Mouse (Mus musculus) frontal cortex, adult (tissue): ENCODE data around the gene Gm29797.
A peak's percentile ranks its signal among the peaks of the same experiment; 100 is the strongest.

Experiments used
- ATAC-seq: cut with Nextera tagmentation; 2 replicates; pipeline ENCODE4 v1.9.2; 2017; ENCODE audit warnings: mild to moderate bottlenecking, moderate library complexity, mixed read lengths; ENCODE audit not compliant: low TSS enrichment

Gene Gm29797

DNA sequence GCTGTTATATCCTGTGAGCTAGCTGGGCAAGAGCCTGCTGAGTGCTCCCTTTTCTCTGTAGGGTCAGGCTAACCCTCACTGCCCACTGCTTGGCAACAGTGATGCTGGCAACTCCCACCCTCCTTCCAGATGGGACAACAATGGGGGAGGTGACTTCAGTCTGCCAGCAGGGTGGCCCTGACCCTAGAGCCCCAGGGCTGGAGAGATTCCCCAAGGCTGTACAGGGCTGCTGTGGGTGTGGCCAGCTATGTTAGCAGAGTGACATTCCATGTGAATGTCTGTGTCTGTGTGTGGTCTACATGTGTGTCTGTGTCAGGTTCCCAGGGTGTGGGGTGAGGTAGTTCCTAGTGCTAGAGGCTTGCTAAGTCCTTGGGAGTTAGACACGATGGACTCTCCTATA is 16.7 kb downstream of the Gm29797 start:
- ATAC-seq = no peak

DNA sequence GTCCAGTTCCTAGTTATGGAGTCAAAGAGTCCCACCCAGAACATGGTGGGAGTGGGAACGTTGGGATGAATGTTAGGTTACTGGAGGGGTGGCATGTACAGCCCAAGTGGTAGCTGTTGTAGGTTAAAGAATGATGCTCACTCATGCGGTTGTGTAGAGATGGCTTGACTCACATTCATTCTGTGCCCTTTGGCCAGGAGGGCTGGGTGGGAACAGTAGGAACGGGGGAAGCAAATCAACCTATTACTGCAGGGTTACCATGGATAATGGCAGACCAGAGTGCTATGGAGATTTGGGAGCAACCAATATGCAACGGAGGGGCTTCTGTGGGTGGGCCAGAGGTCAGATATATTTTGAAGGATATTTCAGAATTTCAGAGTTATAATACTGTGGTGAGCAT is 18.1 kb downstream of the Gm29797 start:
- no peak for ATAC-seq

DNA sequence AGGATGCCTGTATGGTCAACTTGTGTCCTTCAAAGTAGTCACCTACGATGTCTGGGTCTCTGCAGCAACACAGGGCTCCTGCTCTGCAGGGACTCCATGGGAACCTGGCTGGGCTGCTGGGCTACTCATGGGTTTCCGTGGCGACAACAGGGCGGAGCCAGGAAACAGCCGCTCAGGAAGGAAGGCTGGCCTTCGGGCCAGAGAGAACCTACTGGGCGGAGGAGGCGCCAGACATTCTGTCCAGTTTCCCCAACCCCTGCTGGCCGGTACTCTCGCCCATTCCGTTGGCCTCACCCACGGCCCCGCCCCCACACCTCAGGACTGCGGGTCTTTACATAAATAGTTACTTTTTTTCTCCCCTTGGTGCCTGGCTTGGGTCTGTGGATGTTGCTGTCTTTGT is 18.6 kb downstream of the Gm29797 start:
- ATAC-seq = no peak

DNA sequence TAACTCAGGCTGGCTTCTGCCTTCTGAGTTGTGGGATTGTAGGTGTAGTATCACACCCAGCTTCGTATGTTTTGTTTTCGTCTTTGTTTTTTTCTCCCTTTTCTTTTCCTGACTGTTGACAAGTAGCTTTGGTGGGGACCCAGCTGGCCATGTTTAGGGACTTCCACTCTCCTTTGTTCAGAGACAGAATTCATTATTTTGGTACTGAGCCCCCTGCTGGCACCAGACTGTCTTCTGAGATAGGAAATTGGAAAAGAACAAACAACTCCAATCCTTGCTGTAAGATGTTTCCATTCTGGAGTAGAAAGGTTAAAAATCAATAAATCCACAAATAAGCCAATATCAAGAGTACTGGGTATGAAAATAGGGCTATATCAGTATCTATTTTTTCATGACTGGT is 19.6 kb downstream of the Gm29797 start:
- ATAC-seq = no peak

DNA sequence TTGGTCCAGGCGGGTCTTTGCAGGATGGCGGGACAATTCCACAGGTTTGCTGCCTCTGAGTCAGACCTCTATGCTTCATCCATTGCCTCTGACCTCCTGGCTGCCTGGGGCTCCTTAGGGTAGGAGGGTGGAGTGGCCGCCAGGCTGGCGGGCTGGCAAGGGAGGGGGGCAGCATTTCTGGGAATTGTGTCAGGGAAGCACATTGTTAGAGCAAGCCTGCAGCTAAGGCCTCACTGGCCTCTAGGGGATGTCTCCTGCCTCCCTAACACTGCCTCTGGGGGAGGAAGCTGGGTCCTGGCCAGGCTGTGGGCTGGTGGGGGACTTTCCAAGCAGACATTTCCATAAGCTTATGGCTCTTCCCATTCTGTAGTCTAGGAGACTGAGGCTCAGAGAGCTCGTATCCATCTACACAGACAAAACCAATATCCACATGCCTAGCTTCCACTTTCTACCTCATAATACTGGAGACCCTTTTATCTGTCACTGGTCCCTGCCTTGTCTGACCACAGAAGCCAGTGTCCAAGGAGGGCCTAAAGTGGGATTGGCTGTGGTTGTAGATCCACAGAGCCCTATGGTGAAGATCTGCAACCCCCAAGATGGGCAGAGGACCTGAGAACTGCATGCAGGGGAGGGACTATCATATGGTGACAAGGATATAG is 20.4 kb downstream of the Gm29797 start:
- ATAC-seq = peak; percentile 14; the same call in 1 of the 2 replicates

DNA sequence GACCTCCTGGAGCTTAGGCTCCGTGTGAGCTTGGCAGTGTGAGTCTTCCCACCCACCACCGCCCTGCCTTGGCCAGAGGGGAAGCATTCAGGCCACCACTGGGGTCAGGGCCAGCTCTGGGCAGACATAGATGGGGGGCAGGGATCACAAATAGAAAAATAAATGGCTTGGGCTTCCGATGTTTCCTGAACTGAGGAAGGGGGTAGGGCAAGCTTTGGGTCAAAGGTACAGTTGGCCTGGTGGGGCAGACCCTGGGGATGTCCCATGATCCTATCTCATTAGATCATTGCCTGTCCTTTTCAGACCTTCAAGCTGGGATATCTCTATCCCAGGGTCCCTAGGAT is 20.9 kb downstream of the Gm29797 start:
- ATAC-seq = no peak

DNA sequence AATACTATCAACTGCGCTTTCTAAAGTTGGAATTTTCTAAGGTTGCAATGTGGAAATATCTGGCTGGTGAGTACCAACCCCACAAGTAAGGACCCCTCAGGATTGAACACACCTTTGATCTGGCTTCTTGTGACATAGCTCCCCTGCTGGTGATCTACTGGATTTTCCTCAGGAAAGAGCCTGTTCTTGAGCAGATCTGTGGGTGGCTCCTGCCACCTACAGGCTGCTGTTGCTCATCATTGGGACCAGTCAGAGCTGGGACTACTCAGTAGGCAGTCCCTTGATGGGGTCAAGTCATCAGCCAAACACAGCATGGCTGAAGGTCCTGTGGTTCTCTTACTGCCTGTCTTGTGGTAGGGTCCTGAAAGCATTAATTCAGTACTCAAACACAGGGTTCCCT is 21.9 kb downstream of the Gm29797 start:
- ATAC-seq = peak; percentile 72

DNA sequence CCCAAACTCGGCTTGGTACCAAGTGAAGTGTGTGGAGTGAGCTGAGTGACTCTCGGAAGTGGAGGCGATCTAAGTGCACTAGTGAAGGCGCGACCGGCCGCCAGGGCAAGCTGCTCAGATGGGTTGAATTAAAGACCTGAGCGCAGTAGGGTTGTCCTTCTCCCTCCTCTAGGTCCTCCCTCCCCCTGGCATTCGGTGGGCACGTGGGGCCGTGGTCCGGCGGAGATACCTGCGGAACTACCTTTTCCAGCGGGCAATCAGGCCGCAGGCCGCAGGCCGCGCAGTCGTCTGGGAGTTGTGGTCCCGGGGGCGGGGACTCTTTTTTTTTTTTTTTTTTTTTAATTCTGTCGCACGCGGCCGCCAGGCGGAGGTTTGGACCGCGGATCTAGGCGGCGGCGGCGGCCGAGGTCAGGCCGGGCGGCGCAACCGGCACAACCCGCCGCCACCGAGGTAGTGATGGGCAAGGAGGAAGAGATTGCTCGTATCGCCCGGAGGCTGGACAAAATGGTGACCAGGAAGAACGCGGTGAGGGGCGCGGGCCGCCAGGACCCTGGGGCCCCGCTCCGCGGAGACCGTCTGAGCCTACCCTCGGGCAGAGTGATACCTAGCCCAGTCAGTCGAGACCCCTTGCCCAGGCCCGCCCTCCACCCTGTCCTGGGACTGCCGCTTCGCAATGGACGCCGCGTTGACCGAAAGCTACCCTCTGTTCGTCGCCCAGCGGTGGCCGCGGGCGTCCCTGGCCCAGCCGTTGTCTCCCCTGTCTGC is 23.3 kb downstream of the Gm29797 start, which contains the start of gene Tcea2:
TSS of gene Tcea2 (plus strand) at position 360 of the 765 bp plus-strand sequence.
- peak; percentile 35 for ATAC-seq

DNA sequence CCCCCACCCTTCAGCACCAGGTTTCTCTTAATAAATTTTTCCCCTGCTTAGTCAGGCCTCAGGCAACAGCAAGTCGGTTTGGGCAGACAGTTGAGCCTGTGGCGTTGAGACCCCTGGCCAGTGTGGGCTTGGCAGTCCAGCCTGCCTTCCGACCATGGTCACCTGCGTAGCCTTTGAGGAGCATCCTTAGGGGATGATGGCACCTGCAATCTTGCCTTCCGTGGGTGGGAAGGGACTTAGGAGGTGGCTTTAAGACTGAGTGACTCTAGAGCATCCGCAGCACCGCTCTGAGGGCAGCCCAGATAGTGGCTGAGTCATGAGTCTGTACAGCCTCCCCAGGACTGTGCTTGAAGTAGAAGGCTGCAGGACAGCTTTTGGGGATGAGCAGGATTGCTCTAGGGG is 23.9 kb downstream of the Gm29797 start:
- peak; percentile 42 for ATAC-seq

DNA sequence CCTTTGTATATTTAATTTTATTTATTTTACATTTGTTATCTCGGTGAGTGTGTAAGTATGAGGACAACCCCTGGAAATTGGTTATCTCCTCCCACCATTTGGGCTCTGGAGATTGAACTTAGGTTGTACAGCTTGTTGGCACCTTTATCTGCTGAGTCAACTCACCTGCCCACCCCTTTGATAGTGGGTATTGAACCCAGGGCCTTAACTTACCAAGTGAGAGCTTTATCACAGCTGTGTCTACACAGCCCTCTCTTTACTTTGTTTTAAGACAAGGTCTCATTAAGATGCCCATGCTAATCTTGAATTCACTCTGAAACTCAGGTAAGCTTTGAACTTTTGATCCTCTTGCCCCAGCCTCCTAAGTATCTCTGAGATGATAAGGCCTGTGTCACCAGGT is 25.1 kb downstream of the Gm29797 start:
- no peak for ATAC-seq

DNA sequence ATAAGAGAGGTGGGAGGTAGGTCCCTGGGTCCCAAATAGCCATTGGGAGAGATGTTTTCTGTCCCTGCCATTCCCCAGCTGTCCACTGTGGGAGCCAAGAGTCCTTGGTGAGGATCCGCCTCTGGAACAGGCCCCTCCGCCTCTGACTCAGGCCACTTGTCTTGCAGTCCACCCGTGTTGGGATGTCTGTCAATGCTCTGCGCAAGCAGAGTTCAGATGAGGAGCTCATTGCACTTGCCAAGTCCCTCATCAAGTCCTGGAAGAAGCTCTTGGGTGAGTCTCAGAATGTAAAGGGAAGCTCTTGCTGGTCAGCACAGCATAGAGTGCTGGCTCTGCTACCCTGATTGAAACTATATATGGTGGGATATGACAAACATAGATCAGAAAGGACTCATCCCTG is 26.5 kb downstream of the Gm29797 start:
- no peak for ATAC-seq

DNA sequence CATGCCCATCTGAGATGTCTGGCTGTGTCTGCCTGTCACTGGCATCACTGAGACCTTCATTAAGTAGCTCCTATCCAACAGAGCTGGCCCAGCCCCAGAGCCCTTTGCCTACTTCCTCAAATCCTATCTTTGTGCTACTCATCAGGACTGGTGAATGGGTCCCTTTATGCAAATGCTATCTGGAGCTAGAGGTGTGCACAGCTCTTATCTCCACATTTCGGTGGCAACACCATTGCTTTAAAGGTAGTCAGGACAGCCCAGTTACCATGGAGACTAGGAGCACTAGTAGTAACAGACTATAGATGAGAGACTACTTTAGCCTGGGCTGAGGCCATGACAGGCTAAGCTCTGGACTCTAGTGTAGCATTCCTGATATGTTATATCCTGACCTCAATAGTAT is 27.9 kb downstream of the Gm29797 start:
- ATAC-seq = no peak

DNA sequence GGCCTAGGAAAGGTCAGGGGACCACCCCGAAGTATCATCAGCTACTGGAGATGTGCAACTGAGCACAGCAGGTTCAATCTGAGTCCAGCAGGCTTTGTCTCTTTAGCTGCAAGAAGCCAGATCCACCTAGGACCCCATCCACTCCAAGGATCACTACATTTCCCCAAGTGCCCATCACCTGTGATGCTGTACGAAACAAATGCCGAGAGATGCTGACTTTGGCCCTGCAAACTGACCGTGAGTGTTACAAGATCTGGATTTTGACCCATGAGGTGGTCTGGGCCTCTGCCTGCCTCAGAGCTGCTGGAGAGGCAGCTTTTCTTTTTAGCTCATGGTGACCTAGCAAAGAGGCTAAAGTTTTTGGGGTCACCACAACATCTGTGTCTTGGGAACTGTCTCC is 28.9 kb downstream of the Gm29797 start:
- no peak for ATAC-seq

DNA sequence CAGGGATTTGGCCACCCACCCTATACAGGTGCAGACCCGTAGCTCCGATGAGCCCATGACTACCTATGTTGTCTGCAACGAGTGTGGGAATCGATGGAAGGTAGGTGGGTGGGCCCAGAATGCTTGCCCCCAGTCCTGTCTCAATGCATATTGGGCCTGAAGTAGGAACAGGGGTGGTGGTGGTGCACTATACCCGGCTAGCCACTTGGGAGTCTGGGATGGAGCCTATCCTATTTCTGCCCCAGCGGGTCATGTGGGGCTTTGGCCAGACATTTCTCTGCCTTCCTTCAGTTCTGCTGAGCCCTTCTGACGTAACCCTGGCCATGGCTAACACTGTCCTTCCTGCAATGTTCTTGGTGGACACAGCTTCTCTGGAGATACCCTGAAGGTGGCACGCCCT is 30.8 kb downstream of the Gm29797 start:
- ATAC-seq = no peak

DNA sequence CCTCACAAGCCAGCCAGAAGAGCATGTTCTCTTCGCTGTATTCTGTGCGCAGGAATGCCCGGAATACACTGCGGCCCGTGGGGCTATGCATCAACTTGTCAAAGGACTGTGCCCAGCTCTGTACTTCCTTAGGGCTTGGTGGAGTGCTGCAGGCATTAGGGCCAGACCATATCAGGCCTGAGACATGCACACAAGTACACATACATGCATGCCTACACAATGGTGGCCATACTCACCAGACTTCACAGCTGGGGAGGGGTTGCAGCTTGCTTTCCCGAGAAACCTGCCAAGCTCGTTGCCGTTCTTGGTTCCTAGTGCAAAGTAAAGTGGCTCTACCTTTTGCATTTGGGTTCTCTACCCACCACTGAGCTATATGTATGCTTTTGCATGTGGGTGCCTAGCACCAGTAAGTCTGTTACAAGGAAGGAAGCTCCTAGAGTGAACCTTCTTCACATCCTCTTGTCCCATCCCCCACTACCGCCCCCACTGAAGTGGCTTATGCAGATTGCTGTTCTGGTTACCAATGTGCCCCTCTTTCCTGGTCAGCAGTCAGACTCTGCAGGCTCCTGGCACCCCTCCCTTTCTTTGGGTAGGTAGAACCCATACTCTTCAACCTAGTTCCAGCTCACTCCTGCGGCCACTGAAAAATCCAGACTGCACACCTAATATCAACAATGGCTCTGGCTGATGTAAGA is 32.8 kb downstream of the Gm29797 start:
- 0 out of 2 replicates have a peak, but pooled peaks have one; percentile 12 for ATAC-seq

DNA sequence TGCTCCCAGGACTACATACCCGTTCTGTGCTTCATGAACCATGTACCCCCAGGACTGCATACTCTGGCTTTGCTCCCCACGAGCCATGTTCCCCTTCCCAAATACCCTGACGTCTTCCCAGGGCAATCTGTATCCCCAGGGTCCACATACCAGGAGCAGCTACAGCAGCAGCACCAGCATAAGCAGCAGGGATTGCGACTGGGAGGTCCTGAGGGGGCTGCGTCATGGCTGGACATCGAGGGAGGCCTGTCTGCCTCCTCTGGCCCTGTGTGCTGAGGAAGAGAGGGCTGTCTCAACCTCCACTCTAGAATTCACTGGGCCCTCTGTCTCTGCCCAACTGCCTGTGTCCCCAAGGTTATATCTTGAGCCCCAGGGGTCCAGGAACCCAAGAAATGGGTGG is 34.2 kb downstream of the Gm29797 start:
- no peak for ATAC-seq

DNA sequence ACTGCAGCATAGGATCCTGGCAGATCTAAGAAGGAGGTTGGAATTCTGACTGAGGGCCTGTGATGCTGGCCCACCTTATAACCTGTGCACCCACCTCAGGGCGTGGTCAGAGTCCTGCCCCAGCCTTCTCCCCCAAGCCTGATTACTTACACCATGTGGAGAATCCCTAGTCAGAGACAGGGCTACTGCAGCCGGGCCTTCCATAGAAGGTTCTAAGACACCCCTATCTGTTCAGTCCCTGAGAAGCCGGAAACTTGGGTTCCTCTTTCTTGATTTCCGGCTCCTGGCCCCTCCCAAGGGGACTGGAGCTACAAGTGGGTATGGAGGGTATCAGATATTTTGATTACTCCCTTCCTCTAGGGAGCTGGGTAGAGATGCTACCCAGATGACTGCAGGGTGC is 34.7 kb downstream of the Gm29797 start:
- ATAC-seq = no peak

DNA sequence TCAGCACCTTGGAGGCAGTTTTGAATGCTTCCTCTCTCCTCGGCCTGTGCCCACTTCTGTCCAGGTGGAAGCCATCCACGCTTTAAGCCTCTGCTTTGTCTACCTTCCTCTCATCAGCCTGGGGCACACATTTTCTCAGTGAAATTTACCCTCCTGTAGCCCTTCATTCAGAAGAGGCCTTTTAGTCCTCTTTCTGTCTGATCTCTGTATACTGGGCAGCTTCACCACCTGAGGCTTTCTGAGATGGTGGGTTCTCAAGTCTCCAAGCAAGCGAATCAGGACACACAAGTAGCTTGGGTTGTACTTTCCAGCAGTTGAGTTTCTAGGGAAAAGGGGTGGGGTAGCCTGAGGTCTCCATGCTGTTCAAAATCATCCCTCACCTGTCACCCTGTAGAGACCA is 35.5 kb downstream of the Gm29797 start:
- no peak for ATAC-seq

DNA sequence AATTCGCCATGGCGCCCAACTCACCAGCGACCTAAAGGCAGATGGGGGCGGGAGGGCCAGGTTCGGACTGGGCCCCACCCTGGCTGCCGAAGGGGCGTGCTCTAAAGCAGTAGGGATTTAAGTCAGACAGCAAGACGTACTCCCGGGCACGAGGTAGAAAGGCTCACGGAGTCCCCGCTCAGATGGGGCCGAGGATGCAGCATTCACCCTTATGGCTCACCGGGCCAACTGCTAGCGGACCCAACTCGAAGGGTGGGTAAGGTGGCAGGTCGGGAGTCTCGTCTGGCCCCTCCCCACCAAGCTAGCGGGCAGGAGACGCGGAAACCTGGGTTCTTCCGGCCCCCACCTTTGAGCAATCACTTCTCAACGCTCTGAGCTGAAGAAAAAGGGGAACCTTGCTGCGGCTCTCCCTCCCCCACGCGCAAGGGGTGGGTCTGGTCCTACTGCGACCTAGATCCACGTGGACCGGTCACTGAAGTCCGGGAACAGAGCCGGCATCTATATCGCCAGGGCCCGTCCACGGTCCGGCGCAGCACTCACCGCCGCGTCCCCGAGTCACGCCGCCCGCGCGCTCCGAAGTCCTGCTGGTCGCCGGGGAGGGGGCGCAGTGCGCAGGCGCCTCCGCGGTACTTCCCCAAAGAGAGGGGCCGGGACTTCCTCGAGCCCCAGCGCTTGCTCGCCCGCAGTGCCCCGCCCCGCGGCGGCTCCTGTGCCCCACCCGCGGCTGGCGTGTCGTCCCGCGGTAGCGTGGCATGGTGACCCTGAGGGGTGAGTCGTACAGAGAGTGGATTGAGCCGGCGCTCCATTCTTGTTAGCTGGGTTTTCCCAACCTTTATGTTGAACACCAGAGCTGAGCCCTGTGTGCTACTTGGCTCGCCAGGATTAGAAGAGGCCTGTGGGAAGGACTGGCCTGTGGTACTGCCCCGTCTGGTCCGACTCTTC is 36.8 kb downstream of the Gm29797 start, which contains the start of gene Rgs19:
TSS of gene Rgs19 (minus strand) at position 639 of the 942 bp plus-strand sequence.
- peak; percentile 53 for ATAC-seq

DNA sequence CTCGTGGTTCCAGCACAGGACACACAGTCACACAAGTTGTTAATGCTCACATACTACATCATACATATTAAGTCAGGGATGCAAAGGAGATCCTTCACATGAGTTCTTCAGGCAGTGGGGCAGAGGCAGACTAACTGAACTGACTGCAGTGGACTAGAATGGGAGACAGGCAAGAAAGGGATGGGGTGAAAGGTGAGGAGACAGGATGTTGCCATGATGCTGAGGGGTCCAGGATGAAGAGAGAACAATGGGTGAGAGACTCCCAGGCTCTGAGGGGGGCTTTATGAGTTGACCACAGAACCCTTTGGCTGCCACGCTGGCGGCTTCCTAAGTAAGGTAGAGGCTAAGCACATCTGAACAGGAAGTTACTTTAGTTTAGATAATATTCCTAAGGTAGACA is 37.7 kb downstream of the Gm29797 start:
- ATAC-seq = no peak

DNA sequence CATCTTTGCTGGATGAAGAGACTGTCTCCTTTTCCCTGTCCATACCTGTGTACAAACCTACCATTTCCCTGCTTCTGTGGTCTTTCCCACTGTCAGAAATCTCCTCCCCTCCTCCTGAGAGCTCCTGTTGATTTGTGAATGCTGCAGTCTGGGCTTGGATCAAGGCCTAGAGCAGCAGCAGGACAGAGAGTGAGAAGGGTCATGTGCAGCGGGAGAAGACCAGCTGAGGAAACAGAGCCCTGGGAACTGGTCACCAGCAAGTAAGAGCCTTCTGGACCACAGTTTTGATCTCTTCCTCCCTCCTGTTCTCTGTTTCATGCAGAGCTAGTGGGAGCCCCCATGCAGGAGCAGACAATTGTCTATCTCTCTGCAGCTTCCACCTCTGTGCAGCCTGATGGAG is 38.9 kb downstream of the Gm29797 start:
- ATAC-seq = no peak
